Mouse (Mus musculus) ES-Bruce4 (cell line): Measurements from ENCODE around the gene Usp29. TPM values are rescaled to one million over a fixed set of nuclear protein-coding genes. Genes with fewer than 3 reads are reported as not detected.

Experiments
- H3K27ac ChIP-seq: 2 replicates; pipeline ENCODE4 v1.5.1; 2012; ENCODE audit warnings: low read length, inconsistent platforms; ENCODE audit not compliant: insufficient read depth
- H3K27me3 ChIP-seq: 2 replicates; pipeline ENCODE4 v1.6.1; 2012; ENCODE audit warnings: mild to moderate bottlenecking, low read length, inconsistent platforms; ENCODE audit not compliant: control insufficient read depth, poor library complexity, insufficient read depth, severe bottlenecking
- H3K36me3 ChIP-seq: 2 replicates; pipeline ENCODE4 v1.6.1; 2012; ENCODE audit warnings: inconsistent platforms, mild to moderate bottlenecking, low read length, moderate library complexity; ENCODE audit not compliant: control insufficient read depth, poor library complexity, insufficient read depth, severe bottlenecking
- H3K4me1 ChIP-seq: one replicate; pipeline ENCODE4 v1.8.1; 2011; ENCODE audit warnings: low read length; ENCODE audit not compliant: control insufficient read depth, insufficient read depth
- H3K4me3 ChIP-seq: 2 replicates; pipeline ENCODE4 v1.5.1; 2011; ENCODE audit warnings: low read depth, mild to moderate bottlenecking, low read length
- H3K9ac ChIP-seq: 2 replicates; pipeline ENCODE4 v1.6.1; 2012; ENCODE audit warnings: low read depth, mild to moderate bottlenecking, inconsistent platforms; ENCODE audit not compliant: poor library complexity, severe bottlenecking
- H3K9me3 ChIP-seq: replicated peaks from 2 replicates; pipeline ENCODE4 v1.6.1; 2012; ENCODE audit warnings: mild to moderate bottlenecking, low read length, inconsistent platforms; ENCODE audit not compliant: control insufficient read depth, poor library complexity, insufficient read depth, severe bottlenecking
- CTCF ChIP-seq: IDR thresholded peaks from one replicate; pipeline ENCODE4 v1.8.1; 2011; ENCODE audit warnings: low read depth, low read length
- EP300 ChIP-seq: IDR thresholded peaks from 2 replicates; pipeline ENCODE4 v1.6.1; 2011; ENCODE audit warnings: low read depth, low read length; ENCODE audit not compliant: insufficient read depth
- POLR2A ChIP-seq: IDR thresholded peaks from one replicate; pipeline ENCODE4 v1.8.1; 2011; ENCODE audit warnings: low read length; ENCODE audit not compliant: insufficient read depth
- polyA plus RNA-seq: library from polyadenylated mRNA; stranded (reverse); fragments of >200 nt; gene quantifications from 2 replicates; pipeline ENCODE4 v1.2.4, GENCODE M21; 2011; ENCODE audit warnings: low read depth; ENCODE audit not compliant: missing spikeins, insufficient read depth, insufficient read length

The Usp29 gene
- polyA plus RNA-seq, 1 experiment: 12.8 TPM

DNA sequence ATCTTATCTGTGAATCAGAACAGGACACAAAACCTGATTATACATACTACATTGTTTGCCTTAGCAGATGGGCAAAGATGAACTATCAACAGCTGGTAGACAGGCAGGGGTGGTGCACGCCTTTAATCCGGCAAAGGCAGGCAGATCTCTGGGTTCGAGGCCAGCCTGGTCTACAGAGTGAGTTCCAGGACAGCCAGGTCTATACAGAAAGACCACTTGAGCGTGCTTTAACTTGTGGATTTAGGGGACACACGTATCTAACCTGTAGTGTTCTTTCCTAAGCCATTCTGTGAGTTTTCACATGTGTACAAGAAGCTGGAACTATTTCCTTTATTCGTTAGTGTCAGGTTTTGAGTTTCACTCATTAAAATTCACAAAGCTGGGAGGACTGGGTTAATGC lies 120.9 kb downstream of the Usp29 start:
- no peak overlapping the region for H3K4me3 ChIP-seq
- no peaks in the 10 kb centered on the region for H3K27me3 ChIP-seq
- no peak overlapping the region for H3K27ac ChIP-seq
- no peak for TF ChIP-seq EP300
- no peak for TF ChIP-seq POLR2A
- TF ChIP-seq CTCF: no peak
- H3K4me1 ChIP-seq: no peaks in the 10 kb centered on the region
- H3K36me3 ChIP-seq: no peaks in the 10 kb centered on the region
- H3K9me3 ChIP-seq: no peaks in the 10 kb centered on the region
- H3K9ac ChIP-seq: no peak overlapping the region

DNA sequence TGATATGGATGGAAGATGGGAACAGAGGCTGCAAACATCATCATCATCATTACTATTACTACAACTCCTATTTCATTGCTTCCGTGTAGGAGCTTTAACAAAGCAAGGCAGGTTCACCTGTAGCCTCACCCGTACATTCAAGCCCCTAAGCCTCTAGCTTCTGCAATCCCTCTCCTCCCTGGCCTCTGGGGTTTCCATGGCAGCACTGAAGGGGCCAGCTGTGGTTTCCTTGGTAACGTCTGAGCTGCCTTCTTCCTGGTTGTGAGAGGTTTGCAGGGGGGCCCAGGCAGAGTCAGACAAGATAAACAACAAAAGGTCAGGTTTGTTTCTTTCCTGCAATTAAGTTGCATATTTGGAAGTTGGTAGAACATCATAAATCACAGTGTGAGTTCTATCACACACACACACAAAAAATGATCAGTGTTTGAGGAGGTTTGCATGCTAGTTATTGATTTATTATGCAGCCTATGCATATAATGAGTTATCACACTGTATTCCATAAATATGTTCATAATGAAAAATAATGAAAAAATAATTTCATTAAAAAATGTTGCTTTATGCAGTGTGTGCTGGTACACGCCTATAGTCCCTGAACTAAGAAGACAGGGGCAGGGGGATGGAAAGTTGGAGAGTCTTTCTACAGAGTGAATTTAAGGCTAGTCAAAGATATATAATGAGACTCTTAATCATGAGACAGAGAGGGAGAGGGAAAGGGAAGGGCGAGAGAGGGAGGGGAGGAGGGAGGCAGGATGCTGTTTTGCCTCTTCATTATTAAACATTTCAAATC lies 121.5 kb downstream of the Usp29 start:
- H3K36me3 ChIP-seq: no peaks in the 10 kb centered on the region
- TF ChIP-seq CTCF (no peak), EP300 (no peak), POLR2A (no peak)
- no peaks in the 10 kb centered on the region for H3K4me1 ChIP-seq
- H3K27me3 ChIP-seq: no peaks in the 10 kb centered on the region
- H3K9me3 ChIP-seq: no peaks in the 10 kb centered on the region
- no peak overlapping the region for H3K9ac ChIP-seq
- no peak overlapping the region for H3K27ac ChIP-seq
- H3K4me3 ChIP-seq: no peak overlapping the region

DNA sequence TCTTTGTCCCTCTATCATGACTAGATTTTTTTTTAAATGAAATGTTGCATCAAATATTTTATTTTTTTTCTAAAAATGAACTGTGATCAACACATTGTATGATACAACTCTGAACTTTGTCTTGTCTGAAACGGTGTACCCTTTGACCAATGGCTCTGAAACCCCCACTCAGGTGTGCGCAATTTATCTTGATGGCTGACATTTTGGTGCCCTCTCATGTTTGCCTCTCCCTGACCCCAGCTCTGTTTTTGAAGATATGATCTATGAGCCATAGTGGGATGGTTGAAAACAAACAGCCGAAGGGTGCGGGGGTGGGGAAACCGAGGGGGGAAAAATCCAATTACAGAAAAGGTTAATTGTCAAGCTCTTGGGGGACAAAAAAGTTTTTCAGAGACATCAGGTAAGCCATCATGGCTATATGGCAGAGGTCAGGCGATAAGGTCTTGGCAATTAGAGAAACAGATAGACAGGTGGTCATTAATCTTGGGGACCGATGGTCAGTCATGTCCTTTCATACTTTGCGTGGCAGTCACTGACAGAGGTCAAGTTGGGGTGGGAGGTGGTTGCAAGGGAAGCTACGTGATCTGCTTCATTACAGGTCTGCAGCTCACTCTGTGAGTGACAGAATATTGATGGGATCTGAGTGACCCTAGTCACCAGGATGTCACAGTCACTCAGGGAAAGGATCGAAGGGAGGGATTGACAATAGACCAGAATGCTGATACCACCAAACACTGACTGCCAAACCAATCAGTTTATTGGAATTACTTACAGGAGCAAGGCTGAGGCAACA lies 125.4 kb downstream of the Usp29 start:
- H3K4me1 ChIP-seq: peaks cover 2% of the 10 kb centered on the region
- no peaks in the 10 kb centered on the region for H3K36me3 ChIP-seq
- H3K9ac ChIP-seq: no peak overlapping the region
- no peak overlapping the region for H3K27ac ChIP-seq
- H3K9me3 ChIP-seq: no peaks in the 10 kb centered on the region
- no peaks in the 10 kb centered on the region for H3K27me3 ChIP-seq
- no peak for TF ChIP-seq POLR2A
- no peak overlapping the region for H3K4me3 ChIP-seq

DNA sequence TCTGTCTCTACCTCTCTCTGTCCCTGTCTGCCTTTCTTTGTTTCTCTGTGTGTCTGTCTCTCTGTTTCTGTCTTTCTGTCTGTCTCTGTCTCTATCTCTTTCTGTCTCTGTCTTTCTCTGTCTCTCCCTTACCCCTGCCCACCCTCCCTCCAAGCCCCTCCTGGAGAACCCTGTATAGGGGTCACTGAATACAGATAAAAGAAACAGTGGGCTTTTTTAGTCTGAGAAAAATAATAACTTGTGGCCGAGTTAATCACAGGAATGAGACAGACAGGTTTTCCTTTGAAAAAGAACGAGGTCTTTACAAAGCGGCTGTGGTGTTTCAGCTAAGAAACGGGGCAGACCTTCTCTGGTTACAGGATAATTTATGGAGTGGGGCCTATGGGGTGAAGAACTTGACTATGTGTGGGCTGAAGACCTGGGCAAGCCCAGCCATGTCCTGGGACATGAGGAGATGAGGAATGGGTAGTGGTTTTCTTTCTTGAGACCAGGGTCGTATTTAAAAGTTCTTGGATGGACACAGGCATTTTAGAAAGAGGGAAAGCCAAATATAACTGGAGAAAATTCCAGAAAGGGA lies 128.4 kb downstream of the Usp29 start:
- no peak overlapping the region for H3K9ac ChIP-seq
- peaks cover 4% of the 10 kb centered on the region for H3K4me1 ChIP-seq
- TF ChIP-seq EP300 (no peak), CTCF (no peak), POLR2A (no peak)

DNA sequence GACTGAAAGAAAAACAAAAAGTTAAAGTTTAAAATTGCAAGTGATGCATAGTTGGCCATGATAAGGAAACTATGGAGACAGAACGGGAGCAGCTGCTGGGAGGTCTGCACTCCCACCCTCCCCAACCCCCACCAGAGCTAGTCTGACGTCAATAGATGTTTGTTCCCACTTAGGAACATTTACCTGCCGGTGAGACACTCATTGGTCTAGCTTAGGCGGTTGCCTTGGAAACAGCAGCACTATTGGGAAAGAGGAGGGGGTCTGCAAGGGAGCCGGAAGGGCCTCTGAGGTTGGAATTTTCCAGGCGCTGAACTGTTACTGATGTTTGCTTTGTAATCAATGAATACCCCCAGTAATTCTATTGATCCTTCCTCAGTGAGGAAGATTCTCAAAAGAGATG lies 130.3 kb downstream of the Usp29 start:
- H3K27me3 ChIP-seq: no peaks in the 10 kb centered on the region
- H3K27ac ChIP-seq: no peak overlapping the region
- no peak overlapping the region for H3K9ac ChIP-seq
- TF ChIP-seq EP300 (no peak), CTCF (no peak), POLR2A (no peak)
- no peak overlapping the region for H3K4me3 ChIP-seq
- H3K4me1 ChIP-seq: peaks cover 4% of the 10 kb centered on the region
- H3K9me3 ChIP-seq: no peaks in the 10 kb centered on the region
- H3K36me3 ChIP-seq: no peaks in the 10 kb centered on the region

More for the DNA sequence above, 128.4 kb downstream of the Usp29 start:
- Histone ChIP-seq H3K27me3 (no peaks in the 10 kb centered on the region), H3K9me3 (no peaks in the 10 kb centered on the region), H3K36me3 (no peaks in the 10 kb centered on the region), H3K4me3 (no peak overlapping the region), H3K27ac (0 out of 2 replicates have a peak overlapping the region, but pooled peaks have one; percentile 38)

DNA sequence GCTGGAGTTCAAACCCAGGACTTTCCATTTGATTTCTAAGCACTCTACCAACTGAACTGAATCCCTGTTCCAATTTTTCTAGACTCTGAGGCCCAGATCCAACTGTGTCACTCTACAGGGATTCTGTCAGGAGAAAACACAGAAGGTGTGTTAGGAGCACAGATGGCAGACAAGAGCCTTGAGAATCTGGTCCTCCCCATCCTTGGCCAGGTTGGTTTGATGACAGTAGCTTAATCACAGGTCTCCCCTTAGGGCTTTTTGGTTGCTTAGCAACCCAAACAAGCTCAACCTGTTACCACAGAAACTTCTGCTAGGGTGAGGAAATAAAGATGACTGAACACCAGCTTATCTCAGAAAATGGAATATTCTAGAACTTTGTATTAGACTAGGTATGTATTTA lies 136.0 kb downstream of the Usp29 start:
- TF ChIP-seq POLR2A (no peak), CTCF (no peak), EP300 (no peak)
- no peak overlapping the region for H3K4me3 ChIP-seq
- no peaks in the 10 kb centered on the region for H3K27me3 ChIP-seq
- peaks cover 2% of the 10 kb centered on the region for H3K4me1 ChIP-seq
- no peaks in the 10 kb centered on the region for H3K9me3 ChIP-seq
- H3K9ac ChIP-seq: no peak overlapping the region
- no peak overlapping the region for H3K27ac ChIP-seq
- no peaks in the 10 kb centered on the region for H3K36me3 ChIP-seq
